Mouse (Mus musculus): ENCODE results near the gene Erbin. TPM values are rescaled to one million over a fixed set of nuclear protein-coding genes. Genes with fewer than 3 reads are reported as not detected.
A peak's percentile ranks its signal among the peaks of the same experiment; 100 is the strongest.

The Erbin gene
- polyA plus RNA-seq (2016; fragmentation: Nextera tagmentation; extraction: Ambion mirVana), result 12.2 and 16.6 TPM in 2 replicates

DNA sequence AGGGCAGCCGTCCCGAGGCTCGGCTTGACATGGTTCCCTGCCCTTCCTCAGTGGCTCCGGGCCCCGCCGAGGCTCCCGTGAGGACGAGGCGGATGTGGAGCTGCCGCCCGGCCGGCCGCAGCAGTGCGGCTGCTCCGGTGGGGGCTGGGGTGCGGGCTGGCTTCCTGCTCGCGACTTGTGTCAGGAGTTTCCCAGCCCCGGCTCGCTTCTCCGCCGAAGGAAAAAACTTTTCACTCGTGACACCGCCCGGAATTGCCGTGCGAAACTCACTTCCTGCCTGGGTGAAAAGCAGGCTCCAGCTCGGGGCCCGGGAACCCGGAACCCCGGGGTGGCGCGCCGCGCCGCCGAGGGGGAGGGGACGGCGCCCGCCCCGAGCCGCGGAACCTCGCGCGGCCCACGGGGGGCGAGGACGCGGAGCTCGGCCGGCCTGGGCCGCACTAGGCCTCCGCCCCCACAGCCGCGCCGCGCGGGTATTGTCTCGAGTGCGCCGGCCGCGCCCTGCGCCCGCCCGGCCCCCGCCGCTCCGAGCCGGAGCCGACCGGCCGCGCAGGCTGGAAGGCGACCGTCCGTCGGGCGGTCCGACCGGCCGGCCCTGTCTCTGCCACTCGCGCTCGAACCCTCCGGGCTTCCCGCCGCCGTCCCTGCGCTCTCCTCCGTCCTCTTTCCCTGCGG is at the start of gene Erbin:
Erbin (minus strand) TSS at position 254 of the 672 bp plus-strand sequence.
- no peaks in the 10 kb centered on the region for H3K27me3 ChIP-seq (ENCODE audit: low read depth, poor library complexity, severe bottlenecking)
- H3K36me3 ChIP-seq, result no peaks in the 10 kb centered on the region
- no peaks in the 10 kb centered on the region for H3K9me3 ChIP-seq (replicated peaks)
- peak within 1 kb of the TSS; percentile 91 for H3K4me3 ChIP-seq
- H3K4me1 ChIP-seq, result peaks cover 28% of the 10 kb centered on the region
- 1% methylated on average over 89 of the region's 93 CpGs for WGBS
- peak; percentile 82 for DNase-seq (ENCODE audit: low spot score)
- peak within 1 kb of the TSS; percentile 100 for H3K27ac ChIP-seq

DNA sequence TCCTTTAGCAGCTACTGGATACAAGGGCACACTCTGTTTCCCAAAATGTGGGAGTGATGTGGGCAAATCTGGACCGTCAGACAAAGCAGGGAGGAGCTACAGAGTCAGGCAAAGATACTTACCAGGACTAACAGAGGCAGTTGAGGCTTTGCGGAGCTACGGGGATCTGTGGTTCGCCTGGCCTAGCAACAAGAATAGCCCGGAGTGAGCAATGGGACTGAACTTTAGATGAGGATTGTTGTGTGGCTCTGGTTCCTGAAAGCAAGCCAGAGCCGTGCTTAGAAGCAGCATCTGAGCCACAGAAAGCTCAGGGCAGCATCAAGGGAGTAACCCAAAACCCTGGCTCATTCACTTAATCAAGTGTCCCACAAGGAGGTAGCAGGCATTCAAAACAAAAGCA is 49.6 kb upstream of the Erbin start:
- Histone ChIP-seq H3K4me3 (no peak overlapping the region), H3K4me1 (0 out of 2 replicates have a peak, but pooled peaks cover 3% of the 10 kb centered on the region), H3K36me3 (no peaks in the 10 kb centered on the region), H3K27me3 (ENCODE audit: low read depth, poor library complexity, severe bottlenecking) (no peaks in the 10 kb centered on the region), H3K27ac (0 out of 2 replicates have a peak overlapping the region, but pooled peaks have one; percentile 28), H3K9me3 (replicated peaks) (no peaks in the 10 kb centered on the region)
- DNase-seq (ENCODE audit: low spot score), result no peak
- WGBS, result 81% methylated on average over 6 of the region's 6 CpGs

DNA sequence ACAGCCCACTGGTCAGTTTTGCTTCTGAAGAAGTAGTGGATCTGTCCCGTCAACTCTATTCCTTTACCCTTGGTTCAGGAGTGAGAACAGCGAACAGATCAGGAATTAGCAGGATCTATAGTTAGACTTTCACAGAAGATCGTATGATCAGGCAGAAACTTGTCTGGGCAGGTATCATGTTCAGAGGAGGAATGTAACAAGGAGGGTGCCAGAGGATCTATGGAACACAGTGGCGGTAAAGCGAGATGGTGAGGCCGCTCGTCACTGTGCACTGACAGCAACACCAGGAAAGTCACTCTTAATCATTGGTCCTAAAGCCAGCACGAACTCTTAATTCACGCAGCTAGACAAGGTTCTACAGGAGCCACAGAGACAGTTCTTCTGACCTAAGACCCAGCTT is 47.7 kb upstream of the Erbin start:
- Histone ChIP-seq H3K27me3 (ENCODE audit: low read depth, poor library complexity, severe bottlenecking) (no peaks in the 10 kb centered on the region), H3K9me3 (replicated peaks) (no peaks in the 10 kb centered on the region), H3K36me3 (no peaks in the 10 kb centered on the region), H3K27ac (no peak overlapping the region), H3K4me3 (no peak overlapping the region), H3K4me1 (0 out of 2 replicates have a peak, but pooled peaks cover 3% of the 10 kb centered on the region)
- DNase-seq (ENCODE audit: low spot score), result no peak
- WGBS, result 84% methylated on average over 9 of the region's 9 CpGs

DNA sequence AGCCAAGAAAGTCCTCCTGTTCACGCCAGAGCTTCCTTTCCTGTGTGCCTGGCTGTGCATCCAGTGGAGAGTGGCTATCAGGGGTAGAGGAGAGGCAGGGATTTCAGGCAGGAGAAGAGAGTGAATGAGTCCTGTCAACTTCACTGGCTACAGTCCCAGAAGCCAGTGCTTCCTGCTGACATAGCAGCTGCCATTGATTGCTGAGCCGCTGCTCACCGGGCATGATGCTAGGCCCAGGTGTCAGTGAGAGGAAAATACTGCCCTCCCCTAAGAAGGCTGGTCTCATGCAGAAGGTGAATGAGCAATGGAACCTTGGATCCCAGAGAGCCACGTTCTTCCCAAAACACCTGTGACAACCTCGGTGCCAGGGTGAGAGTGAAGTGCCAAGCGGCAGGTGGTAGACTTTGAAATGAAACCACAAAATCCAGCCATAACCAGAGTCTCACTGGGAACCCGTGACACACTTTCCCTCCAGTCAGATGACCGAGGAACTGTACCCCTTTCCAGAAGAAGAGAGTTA is 46.4 kb upstream of the Erbin start:
- DNase-seq (ENCODE audit: low spot score), result no peak
- Histone ChIP-seq H3K9me3 (replicated peaks) (no peaks in the 10 kb centered on the region), H3K27me3 (ENCODE audit: low read depth, poor library complexity, severe bottlenecking) (no peaks in the 10 kb centered on the region), H3K4me1 (0 out of 2 replicates have a peak, but pooled peaks cover 3% of the 10 kb centered on the region), H3K36me3 (no peaks in the 10 kb centered on the region), H3K4me3 (no peak overlapping the region), H3K27ac (no peak overlapping the region)
- 89% methylated on average over 8 of the region's 8 CpGs for WGBS

DNA sequence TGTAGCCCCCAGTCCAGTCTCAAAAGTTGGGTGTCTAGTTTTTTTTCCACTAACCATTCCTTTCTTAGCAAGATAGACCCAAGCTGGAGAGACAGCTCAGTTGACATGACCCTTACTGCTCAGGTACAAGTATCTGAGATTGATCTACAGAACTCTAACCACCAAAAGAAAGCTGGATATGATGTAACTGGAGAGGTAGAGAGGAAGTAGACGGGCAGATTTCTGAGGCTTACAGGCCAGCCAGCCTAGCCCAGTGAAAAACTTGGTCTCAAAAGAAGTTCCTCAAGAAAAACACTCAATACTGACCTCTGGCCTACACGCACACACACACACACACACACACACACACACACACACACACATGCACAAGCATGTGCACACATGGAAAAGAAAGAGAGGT is 44.9 kb upstream of the Erbin start:
- H3K4me3 ChIP-seq, result no peak overlapping the region
- no peak overlapping the region for H3K27ac ChIP-seq
- DNase-seq (ENCODE audit: low spot score), result no peak
- no peaks in the 10 kb centered on the region for H3K27me3 ChIP-seq (ENCODE audit: low read depth, poor library complexity, severe bottlenecking)
- no peaks in the 10 kb centered on the region for H3K36me3 ChIP-seq
- no peaks in the 10 kb centered on the region for H3K9me3 ChIP-seq (replicated peaks)
- H3K4me1 ChIP-seq, result peaks cover 7% of the 10 kb centered on the region
- WGBS, result 86% methylated on average over 2 of the region's 2 CpGs

DNA sequence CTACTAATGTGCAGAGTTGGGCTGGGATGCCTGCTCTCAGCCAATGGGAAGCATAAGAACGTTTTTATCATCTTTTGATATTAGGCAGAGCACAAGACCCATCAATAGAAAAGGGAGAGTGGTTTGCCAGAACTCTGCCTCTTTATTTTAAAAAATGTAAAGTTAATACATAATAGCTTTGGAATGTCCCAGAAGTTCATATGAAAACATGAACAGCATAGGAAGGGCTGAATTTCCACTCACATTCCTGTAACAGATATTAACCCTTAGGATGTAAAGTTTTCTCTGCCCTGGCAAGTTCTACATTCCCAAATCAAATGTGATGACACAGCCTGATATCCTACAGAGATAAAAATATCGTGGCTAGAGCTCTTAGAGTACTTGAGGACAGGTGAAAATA is 42.8 kb upstream of the Erbin start:
- no peak overlapping the region for H3K4me3 ChIP-seq
- no peaks in the 10 kb centered on the region for H3K36me3 ChIP-seq
- no peak overlapping the region for H3K27ac ChIP-seq
- H3K27me3 ChIP-seq (ENCODE audit: low read depth, poor library complexity, severe bottlenecking), result no peaks in the 10 kb centered on the region
- H3K9me3 ChIP-seq (replicated peaks), result no peaks in the 10 kb centered on the region
- no peak for DNase-seq (ENCODE audit: low spot score)
- peaks cover 22% of the 10 kb centered on the region for H3K4me1 ChIP-seq
- 77% methylated on average over 2 of the region's 2 CpGs for WGBS

DNA sequence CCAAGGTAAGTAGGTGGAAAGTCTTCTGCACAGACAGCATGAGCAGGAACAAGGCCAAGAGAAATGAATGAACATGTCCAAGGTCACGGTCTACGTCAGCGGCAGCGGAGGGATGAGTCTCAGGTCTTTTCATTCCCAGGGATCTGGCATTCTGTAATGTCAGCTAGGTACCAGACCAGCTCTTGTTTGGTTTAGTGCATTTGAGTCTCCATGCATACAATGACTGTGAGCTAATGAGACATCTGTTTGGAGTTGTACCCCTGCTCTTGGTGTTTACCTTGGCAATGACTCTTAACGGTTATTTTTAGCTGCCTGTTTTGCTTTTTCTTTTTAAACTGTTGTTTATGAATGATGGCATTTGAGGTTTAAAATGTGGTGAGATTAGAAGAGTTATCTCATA is 39.5 kb upstream of the Erbin start:
- peak overlapping the region; percentile 58; the same call in 1 of the 2 replicates for H3K27ac ChIP-seq
- no peak overlapping the region for H3K4me3 ChIP-seq
- H3K9me3 ChIP-seq (replicated peaks), result no peaks in the 10 kb centered on the region
- peaks cover 36% of the 10 kb centered on the region for H3K4me1 ChIP-seq
- H3K27me3 ChIP-seq (ENCODE audit: low read depth, poor library complexity, severe bottlenecking), result no peaks in the 10 kb centered on the region
- WGBS, result 84% methylated on average over 5 of the region's 5 CpGs
- no peaks in the 10 kb centered on the region for H3K36me3 ChIP-seq
- no peak for DNase-seq (ENCODE audit: low spot score)

DNA sequence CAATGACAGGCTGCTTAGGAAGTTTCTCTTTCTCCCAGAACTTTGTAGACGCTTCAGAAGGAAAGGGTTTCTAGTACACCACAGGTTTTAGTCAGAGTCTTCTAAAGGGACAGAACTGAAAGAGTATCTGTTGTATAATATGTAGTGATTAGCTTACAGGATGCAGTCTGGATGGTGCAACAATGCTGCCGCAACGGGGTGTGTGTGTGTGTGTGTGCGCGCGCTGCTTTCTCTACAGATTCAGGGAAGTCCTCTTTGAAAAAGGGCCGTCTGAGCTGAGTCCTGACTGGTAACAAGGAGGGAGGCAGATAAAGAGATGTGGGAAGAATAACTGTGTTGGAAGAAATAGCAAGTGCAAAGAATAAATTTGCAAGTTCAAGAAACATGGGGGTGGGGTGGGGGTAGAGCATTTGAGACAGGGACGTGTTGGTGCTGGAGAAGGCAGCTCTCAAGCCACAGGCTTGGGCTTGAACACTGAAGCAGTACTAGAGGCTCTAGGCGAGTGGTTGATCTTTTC is 38.4 kb upstream of the Erbin start:
- Histone ChIP-seq H3K36me3 (no peaks in the 10 kb centered on the region), H3K9me3 (replicated peaks) (no peaks in the 10 kb centered on the region), H3K4me1 (peaks cover 36% of the 10 kb centered on the region), H3K27me3 (ENCODE audit: low read depth, poor library complexity, severe bottlenecking) (no peaks in the 10 kb centered on the region), H3K4me3 (no peak overlapping the region), H3K27ac (peak overlapping the region; percentile 46; the same call in 1 of the 2 replicates)
- WGBS, result 89% methylated on average over 9 of the region's 9 CpGs
- no peak for DNase-seq (ENCODE audit: low spot score)

DNA sequence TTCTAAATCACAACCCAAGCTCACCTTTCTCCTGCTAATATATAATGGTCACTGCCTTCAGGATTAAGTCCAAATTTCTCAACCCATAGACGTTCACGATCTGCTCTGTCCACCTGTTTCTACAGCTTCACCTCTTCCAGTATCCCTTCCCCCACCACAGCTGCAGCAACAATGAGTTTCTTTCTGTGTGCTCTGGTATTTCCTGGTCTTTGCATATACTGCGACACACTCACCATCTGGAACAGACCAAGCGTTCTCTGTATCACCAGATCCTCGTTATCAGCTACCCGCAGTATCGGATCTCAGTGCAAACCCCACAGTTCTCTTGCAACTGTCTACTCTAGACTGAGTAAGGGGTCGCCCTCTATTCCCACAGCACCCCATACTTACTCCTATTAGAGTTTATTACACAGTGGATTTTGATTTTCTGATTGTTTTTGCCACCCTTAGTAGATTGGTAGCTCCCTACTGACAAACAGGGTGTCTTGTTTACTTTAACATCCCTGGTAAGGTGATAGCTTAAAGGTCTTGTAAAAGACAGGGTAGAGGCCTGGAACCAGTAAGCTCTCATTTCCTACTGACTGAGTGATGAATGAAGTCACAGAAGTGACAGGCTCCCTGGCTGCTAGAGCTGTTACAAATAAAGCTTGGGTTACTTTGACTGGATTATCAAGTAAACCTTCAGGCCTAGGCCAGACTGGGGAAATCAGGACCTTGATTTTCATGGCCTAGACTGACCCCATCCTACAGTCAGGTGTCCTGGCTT is 37.0 kb upstream of the Erbin start:
- no peaks in the 10 kb centered on the region for H3K36me3 ChIP-seq
- 67% methylated on average over 8 of the region's 8 CpGs for WGBS
- peak overlapping the region; percentile 54 for H3K27ac ChIP-seq
- peak; percentile 45 for DNase-seq (ENCODE audit: low spot score)
- H3K4me3 ChIP-seq, result no peak overlapping the region
- peaks cover 36% of the 10 kb centered on the region for H3K4me1 ChIP-seq
- H3K9me3 ChIP-seq (replicated peaks), result no peaks in the 10 kb centered on the region
- no peaks in the 10 kb centered on the region for H3K27me3 ChIP-seq (ENCODE audit: low read depth, poor library complexity, severe bottlenecking)

DNA sequence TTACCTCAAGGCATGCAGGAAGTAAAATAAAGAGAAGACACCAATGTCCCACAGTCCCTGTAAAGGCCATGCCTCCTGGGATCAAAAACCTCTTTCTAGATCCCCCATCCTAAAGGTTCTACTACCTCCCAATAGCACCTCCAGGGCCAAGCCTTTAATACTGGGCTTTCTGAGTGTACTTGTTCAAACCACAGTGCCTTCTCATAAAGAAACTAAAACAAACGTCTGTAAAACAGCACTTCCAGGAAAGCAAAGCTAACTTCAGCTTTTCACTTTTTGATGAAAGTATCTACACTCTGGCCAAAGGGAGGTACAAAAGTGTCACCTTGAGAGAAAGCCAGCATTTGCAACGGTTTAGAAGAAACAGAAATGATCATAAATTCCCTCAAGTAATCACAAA is 35.3 kb upstream of the Erbin start:
- no peak overlapping the region for H3K4me3 ChIP-seq
- no peaks in the 10 kb centered on the region for H3K36me3 ChIP-seq
- peaks cover 36% of the 10 kb centered on the region for H3K4me1 ChIP-seq
- no peak for DNase-seq (ENCODE audit: low spot score)
- H3K27ac ChIP-seq, result no peak overlapping the region
- WGBS, result 66% methylated on average over 2 of the region's 2 CpGs
- no peaks in the 10 kb centered on the region for H3K9me3 ChIP-seq (replicated peaks)
- no peaks in the 10 kb centered on the region for H3K27me3 ChIP-seq (ENCODE audit: low read depth, poor library complexity, severe bottlenecking)

DNA sequence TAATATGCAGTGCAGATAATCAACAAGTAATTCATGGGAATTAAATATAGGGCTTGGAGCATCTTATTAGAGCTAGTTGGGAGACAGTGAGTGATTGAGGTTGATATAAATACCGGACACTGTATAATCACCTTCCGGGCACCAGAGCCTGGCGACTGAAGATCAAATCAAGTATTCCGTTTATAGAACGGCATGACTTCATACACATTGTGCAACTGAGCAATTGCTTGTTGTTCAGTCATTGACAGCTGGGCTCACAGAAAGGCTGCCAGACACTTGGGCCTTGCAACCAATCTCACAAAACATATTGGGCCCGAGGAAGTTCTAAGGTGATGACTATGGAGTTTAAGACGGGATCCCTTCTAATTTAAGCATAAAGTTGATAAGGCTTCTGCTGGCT is 31.1 kb upstream of the Erbin start:
- DNase-seq (ENCODE audit: low spot score), result no peak
- 96% methylated on average over 7 of the region's 7 CpGs for WGBS
- H3K36me3 ChIP-seq, result no peaks in the 10 kb centered on the region
- H3K27me3 ChIP-seq (ENCODE audit: low read depth, poor library complexity, severe bottlenecking), result no peaks in the 10 kb centered on the region
- H3K4me3 ChIP-seq, result no peak overlapping the region
- H3K4me1 ChIP-seq, result no peaks in the 10 kb centered on the region
- H3K9me3 ChIP-seq (replicated peaks), result no peaks in the 10 kb centered on the region
- H3K27ac ChIP-seq, result no peak overlapping the region

DNA sequence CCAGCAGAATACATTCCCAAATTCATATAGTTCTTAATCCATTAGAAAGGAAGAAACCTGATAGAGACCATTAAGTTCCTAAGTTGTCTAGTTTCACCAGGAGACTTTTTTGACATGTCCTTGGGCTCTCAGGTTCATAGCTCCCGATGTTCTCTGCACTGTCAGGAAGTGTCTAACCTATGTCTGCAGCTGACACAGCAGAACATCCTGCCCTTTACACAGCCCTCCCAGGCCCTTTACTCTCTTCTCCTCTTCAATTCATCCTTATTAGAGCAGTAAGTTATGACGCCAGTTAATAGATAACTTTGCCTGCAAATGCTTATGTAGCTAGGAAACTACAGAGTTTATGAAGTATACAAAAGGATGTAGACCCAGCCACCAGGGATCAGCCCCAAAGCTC is 20.5 kb upstream of the Erbin start:
- Histone ChIP-seq H3K36me3 (no peaks in the 10 kb centered on the region), H3K4me3 (no peak overlapping the region), H3K27ac (no peak overlapping the region), H3K9me3 (replicated peaks) (no peaks in the 10 kb centered on the region), H3K4me1 (no peaks in the 10 kb centered on the region), H3K27me3 (ENCODE audit: low read depth, poor library complexity, severe bottlenecking) (no peaks in the 10 kb centered on the region)
- DNase-seq (ENCODE audit: low spot score), result no peak
- WGBS, result 75% methylated on average over 2 of the region's 2 CpGs

DNA sequence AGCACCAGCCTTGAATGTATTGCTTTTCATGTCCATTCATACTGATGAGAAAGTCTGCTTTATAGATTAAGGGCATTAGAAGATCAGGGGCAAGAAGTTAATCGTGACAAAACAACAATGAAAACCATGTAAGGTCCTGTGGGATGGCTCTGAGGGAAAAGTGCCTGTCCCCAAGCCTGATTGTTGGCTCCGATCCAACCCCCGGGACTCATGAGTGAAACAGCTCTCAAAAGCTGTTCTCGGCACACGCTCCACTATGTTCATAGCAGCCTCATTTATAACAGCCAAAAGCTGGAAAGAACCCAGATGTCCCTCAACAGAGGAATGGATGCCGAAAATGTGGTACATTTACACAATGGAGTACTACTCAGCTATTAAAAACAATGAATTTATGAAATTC is 4.3 kb upstream of the Erbin start:
- H3K9me3 ChIP-seq (replicated peaks), result no peaks in the 10 kb centered on the region
- 94% methylated on average over 6 of the region's 6 CpGs for WGBS
- H3K36me3 ChIP-seq, result no peaks in the 10 kb centered on the region
- H3K27ac ChIP-seq, result no peak overlapping the region
- no peak overlapping the region for H3K4me3 ChIP-seq
- peaks cover 16% of the 10 kb centered on the region for H3K4me1 ChIP-seq
- DNase-seq (ENCODE audit: low spot score), result no peak
- H3K27me3 ChIP-seq (ENCODE audit: low read depth, poor library complexity, severe bottlenecking), result no peaks in the 10 kb centered on the region
